Mouse (Mus musculus) cerebellum, adult 2 months (tissue): Measurements from ENCODE around the gene Notch2. TPM values are rescaled to one million over a fixed set of nuclear protein-coding genes. Genes with fewer than 3 reads are reported as not detected.
A peak's percentile ranks its signal among the peaks of the same experiment; 100 is the strongest.

Source experiments
- DNase-seq, 2 experiments: peaks; one replicate each; pipeline ENCODE4 v3.0.0; 2021
- H3K27ac ChIP-seq: fragments of 200-500 bp; 2 replicates; pipeline ENCODE4 v1.5.1; 2012; ENCODE audit warnings: low read length, control low read depth, inconsistent platforms; ENCODE audit not compliant: insufficient read depth
- H3K27me3 ChIP-seq: fragments of 200-500 bp; 2 replicates; pipeline ENCODE4 v1.6.1; 2012; ENCODE audit warnings: inconsistent platforms, mild to moderate bottlenecking, low read length, moderate library complexity; ENCODE audit not compliant: control insufficient read depth, insufficient read depth
- H3K4me1 ChIP-seq: fragments of 200-500 bp; 2 replicates; pipeline ENCODE4 v1.6.1; 2011; ENCODE audit warnings: low read length; ENCODE audit not compliant: control insufficient read depth, insufficient read depth
- H3K4me3 ChIP-seq: fragments of 200-500 bp; replicated peaks from 2 replicates; pipeline ENCODE3; 2011; ENCODE audit warnings: mild to moderate bottlenecking, low read depth, low read length, control low read depth; ENCODE audit not compliant: insufficient read depth
- CTCF ChIP-seq: fragments of 200-500 bp; IDR thresholded peaks from 2 replicates; pipeline ENCODE4 v1.5.1; 2011; ENCODE audit warnings: low read depth, mild to moderate bottlenecking, control low read depth, low read length, moderate library complexity, borderline replicate concordance; ENCODE audit not compliant: insufficient read depth
- POLR2A ChIP-seq: fragments of 200-500 bp; IDR thresholded peaks from 2 replicates; pipeline ENCODE4 v1.6.1; 2011; ENCODE audit warnings: low read length, control low read depth, borderline replicate concordance; ENCODE audit not compliant: insufficient read depth
- WGBS: fragments of 180-500 bp; shearing (Covaris S2); methylation state at CpG from one replicate; pipeline ENCODE4 v1.1.7; 2018; 5-methylcytosine and 5-hydroxymethylcytosine counted together
- polyA plus RNA-seq: library from polyadenylated mRNA; depleted of rRNA; stranded (reverse); fragments of >200 nt; gene quantifications from 2 replicates; pipeline ENCODE4 v1.2.3, GENCODE M21; 2012; rRNA removed

The Notch2 gene
- polyA plus RNA-seq, 1 experiment, result 5.1 TPM

DNA sequence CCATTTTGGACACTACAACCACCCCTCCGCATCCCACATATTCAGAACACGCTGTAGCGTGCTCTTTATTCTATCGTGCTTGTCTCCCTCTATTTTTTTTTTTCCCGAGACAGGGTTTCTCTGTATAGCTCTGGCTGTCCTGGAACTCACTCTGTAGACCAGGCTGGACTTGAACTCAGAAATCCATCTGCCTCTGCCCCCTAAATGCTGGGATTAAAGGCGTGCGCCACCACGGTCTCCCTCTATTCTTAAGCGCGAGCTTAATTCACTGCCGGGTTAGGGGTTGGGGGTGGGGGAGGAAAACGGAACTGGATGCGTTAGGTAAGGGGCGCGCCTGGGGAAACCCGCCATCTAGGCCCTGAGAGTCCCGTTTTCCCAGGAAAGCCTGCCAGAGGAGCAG is 147.0 kb downstream of the Notch2 start, which contains the start of gene Adam30:
Gene Adam30 (plus strand): TSS at position 301 of the 400 bp plus-strand sequence.
- Histone ChIP-seq H3K27ac (no peak within 1 kb of the TSS), H3K4me1 (no peaks in the 10 kb centered on the region), H3K27me3 (no peaks in the 10 kb centered on the region), H3K4me3 (no peak within 1 kb of the TSS)
- WGBS, result 86% methylated on average over 17 of the region's 17 CpGs
- DNase-seq, result no peak
- TF ChIP-seq CTCF (no peak), POLR2A (no peak)

DNA sequence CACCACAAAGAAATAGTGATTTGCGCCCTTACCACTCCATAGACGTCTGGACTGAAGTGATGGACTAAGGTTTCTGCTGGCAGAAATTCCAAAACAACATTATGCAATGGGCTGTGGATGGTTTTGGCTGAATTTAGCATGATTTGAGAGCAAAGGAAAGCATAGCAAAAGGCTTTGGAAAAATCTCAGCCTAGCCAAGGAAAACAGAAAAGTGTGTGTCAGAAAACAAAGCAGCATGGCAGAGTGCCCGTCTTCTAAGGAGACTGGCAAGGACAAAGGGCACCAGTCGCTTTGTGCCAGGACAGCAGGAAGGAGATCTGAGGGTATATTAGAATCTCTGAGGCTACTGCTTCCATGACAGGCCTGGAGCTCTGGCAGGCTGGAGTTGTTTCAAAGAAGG is 165.0 kb downstream of the Notch2 start:
- peak in 1 of 2 experiments; percentile 26 for DNase-seq
- no peak for TF ChIP-seq CTCF
- TF ChIP-seq POLR2A, result no peak
- no peak overlapping the region for H3K27ac ChIP-seq
- H3K4me1 ChIP-seq, result no peaks in the 10 kb centered on the region
- no peak overlapping the region for H3K4me3 ChIP-seq
- H3K27me3 ChIP-seq, result no peaks in the 10 kb centered on the region
- WGBS, result 12% methylated on average over 4 of the region's 4 CpGs

DNA sequence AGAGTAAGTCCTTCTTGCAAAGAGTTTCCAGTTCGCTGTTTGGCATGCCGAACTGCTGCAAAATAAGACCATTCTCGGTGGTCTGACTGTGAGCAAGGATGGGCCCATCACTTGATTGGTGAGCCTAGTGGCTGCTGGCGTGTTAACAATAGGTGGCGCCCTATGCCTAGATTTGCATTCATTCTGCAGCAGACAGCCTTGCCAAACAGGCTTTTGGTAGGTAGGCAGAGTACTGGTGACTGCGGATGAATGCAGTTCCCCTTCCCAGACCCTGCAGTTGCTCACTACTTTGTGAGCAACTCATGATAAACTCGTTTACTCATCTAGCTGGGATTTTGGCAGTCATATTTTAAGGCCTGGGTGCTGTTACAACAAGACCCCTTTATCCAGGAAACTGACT is 167.5 kb downstream of the Notch2 start:
- TF ChIP-seq CTCF, result peak; percentile 21; the same call in 1 of the 2 replicates
- no peak for TF ChIP-seq POLR2A

DNA sequence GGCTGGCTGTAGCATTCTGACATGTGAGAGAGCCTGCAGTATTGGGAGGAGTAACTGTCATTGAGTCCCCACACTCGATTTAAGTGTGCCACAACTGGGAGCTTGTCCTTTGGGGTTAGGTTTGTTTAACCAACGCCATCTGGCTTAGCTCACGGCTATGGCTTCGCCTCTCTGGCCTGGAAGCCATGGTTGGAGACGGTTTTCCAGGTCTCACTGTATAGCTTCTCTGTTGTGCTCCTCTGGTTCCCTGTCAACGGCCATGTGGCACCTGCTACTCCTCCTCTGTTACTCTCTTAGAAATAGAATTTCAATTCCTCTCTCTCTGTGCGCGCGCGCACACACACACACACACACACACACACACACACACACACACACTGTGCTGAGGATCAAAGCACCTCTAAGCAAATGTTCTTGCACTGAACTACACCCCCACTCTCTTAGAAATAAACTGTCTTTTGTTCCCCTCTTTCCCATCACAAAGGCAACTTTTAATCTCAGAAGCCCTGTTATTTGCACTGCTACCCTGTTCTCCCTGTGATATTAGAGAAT is 171.9 kb downstream of the Notch2 start:
- Histone ChIP-seq H3K27me3 (no peaks in the 10 kb centered on the region), H3K4me1 (no peaks in the 10 kb centered on the region), H3K4me3 (no peak overlapping the region), H3K27ac (no peak overlapping the region)
- WGBS, result 54% methylated on average over 10 of the region's 10 CpGs
- TF ChIP-seq POLR2A (no peak), CTCF (no peak)
- no peak for DNase-seq

More for the DNA sequence above, 167.5 kb downstream of the Notch2 start:
- Histone ChIP-seq H3K4me3 (no peak overlapping the region), H3K4me1 (no peaks in the 10 kb centered on the region), H3K27ac (no peak overlapping the region), H3K27me3 (no peaks in the 10 kb centered on the region)
- peak; percentile 10 to 15 for DNase-seq
- WGBS, result 24% methylated on average over 7 of the region's 7 CpGs

DNA sequence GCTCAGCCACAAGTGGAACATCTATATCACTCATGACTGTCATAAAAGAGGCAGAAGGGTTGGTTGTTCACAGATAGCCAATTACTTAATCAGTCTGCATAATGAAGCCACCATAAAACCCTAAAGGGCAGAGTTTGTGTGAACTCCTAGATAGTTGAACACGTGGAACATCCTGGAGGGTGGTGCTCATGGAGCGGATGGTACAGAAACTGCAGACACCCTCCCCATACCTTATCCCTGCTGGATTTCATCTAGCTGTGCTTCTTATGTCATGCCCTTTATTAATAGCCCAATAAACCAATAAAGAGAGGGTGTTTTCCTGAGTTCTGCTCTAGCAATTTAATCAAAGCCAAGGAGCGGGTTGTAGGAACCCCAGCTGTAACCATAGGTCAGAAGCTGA is 174.4 kb downstream of the Notch2 start:
- Histone ChIP-seq H3K27me3 (no peaks in the 10 kb centered on the region), H3K4me1 (no peaks in the 10 kb centered on the region), H3K27ac (no peak overlapping the region), H3K4me3 (no peak overlapping the region)
- TF ChIP-seq POLR2A (no peak), CTCF (no peak)
- no peak for DNase-seq
- 86% methylated on average over 3 of the region's 3 CpGs for WGBS

DNA sequence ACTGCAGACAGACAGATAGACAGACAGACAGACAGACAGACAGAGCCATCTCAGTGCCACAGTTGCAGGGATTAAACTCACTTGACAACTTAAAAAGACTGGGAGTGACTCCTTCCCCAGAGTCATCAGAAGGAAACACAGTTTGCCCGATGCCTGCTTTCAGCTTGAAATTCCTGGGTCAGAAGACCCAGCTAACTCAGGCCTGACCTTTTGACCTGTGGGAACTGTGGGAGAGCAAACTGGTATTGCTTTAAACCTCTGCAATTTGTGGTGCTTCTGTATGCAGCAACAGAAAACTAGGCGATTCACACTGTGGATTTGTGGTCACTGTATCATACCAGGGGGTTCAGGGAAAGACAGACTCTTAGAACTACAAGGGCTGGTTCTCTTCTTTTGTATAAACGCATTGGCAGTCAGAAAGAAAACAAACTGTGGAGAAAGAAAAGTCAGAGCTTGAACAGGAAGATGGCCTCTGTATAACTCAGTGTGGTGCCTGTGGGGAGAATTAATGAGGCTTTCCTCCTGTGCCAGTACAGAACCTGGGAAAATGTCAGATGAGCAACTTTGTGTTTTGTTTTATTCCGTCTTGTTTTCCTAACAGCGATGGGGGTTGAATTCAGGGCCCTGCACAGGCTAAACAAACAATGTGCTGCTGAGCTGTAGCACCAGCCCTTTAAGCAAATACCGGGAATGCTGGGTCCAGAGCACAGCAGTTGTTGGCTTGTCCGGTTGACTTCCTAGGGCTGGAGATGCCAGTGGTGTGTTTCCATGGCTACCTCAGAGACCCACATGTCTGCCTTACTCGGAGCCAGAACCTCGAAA is 184.6 kb downstream of the Notch2 start:
- peak; percentile 11 to 26 for DNase-seq
- no peak for TF ChIP-seq POLR2A
- no peak for TF ChIP-seq CTCF
- 16% methylated on average over 9 of the region's 9 CpGs for WGBS
- H3K4me3 ChIP-seq, result no peak overlapping the region
- H3K4me1 ChIP-seq, result no peaks in the 10 kb centered on the region
- H3K27ac ChIP-seq, result no peak overlapping the region
- H3K27me3 ChIP-seq, result no peaks in the 10 kb centered on the region

DNA sequence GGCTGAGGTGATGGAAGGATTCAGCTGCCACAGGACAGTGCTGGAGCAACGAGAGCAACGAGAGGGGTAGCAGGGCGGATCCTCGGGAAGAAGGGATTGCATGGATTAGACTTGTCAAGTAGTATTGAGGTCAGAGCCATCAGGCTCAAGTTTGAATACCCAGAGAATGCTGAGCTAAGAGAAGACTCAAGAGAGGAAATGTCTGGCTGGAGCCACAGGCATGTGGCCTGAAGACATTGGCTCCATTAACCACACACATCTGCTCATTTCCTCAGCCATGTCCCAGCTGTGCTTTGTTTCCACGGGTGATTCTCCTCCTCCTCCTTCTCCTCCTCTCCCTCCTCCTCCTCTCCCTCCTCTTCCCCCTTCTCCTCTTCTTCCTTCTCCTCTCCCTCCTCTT is 186.4 kb downstream of the Notch2 start:
- Histone ChIP-seq H3K27me3 (no peaks in the 10 kb centered on the region), H3K4me3 (no peak overlapping the region), H3K27ac (no peak overlapping the region), H3K4me1 (no peaks in the 10 kb centered on the region)
- no peak for TF ChIP-seq POLR2A
- no peak for TF ChIP-seq CTCF
- 43% methylated on average over 5 of the region's 5 CpGs for WGBS
- DNase-seq, result no peak

Other genes starting within 250 kb of the Notch2 start
- 88.6 and 93.9 TPM in 2 replicates for gene Pde4dip, start 124.8 kb upstream of the Notch2 start, polyA plus RNA-seq
- gene Sec22b, start 112.3 kb upstream of the Notch2 start, polyA plus RNA-seq, result 69.9 and 70.5 TPM in 2 replicates
- not detected in 2 replicates for gene Adam30, start 147.1 kb downstream of the Notch2 start, polyA plus RNA-seq
- gene Reg4, start 208.6 kb downstream of the Notch2 start, polyA plus RNA-seq, result not detected in 2 replicates